Mouse (Mus musculus): ENCODE results near the gene Gtf3c1.
A peak's percentile ranks its signal among the peaks of the same experiment; 100 is the strongest.
"Not testable (repeated sequence)": the region's sequence is repeated elsewhere in the genome, so short reads cannot be mapped to it uniquely, and the experiment has no call there.

The Gtf3c1 gene

GRCm38 (mm10) chr7:125707593-125708022 is at the start of gene Gtf3c1, which contains the start of gene D430042O09Rik:
Gene Gtf3c1 (minus strand): TSS chr7:125707780.
Gene D430042O09Rik (plus strand): TSS chr7:125707888.
- DNase-seq, result peak; percentile 100

GRCm38 (mm10) chr7:125756806-125757205 is 49.2 kb upstream of the Gtf3c1 start:
- no peak for DNase-seq

- no peak for DNase-seq
These were observed 45.7 kb upstream of the Gtf3c1 start for GRCm38 (mm10) chr7:125753326-125753715.

GRCm38 (mm10) chr7:125752699-125753325 is 45.2 kb upstream of the Gtf3c1 start:
- DNase-seq, result no peak

- no peak for DNase-seq
These were observed 40.6 kb upstream of the Gtf3c1 start for GRCm38 (mm10) chr7:125748186-125748585.

- peak; percentile 7 for DNase-seq
These were observed 39.7 kb upstream of the Gtf3c1 start for GRCm38 (mm10) chr7:125747316-125747690.

- DNase-seq, result no peak
These were observed 39.2 kb upstream of the Gtf3c1 start for GRCm38 (mm10) chr7:125746621-125747315.

GRCm38 (mm10) chr7:125744774-125745173 is 37.2 kb upstream of the Gtf3c1 start:
- no peak for DNase-seq

- no peak for DNase-seq
These were observed 33.7 kb upstream of the Gtf3c1 start for GRCm38 (mm10) chr7:125741271-125741703.

GRCm38 (mm10) chr7:125740521-125740920 is 32.9 kb upstream of the Gtf3c1 start:
- DNase-seq, result no peak

- no peak for DNase-seq
These were observed 28.9 kb upstream of the Gtf3c1 start for GRCm38 (mm10) chr7:125736366-125737015.

- no peak for DNase-seq
These were observed 26.2 kb upstream of the Gtf3c1 start for GRCm38 (mm10) chr7:125733791-125734190.

- DNase-seq, result no peak
These were observed 24.1 kb upstream of the Gtf3c1 start for GRCm38 (mm10) chr7:125731679-125732078.

GRCm38 (mm10) chr7:125723189-125723972 is 15.8 kb upstream of the Gtf3c1 start:
- DNase-seq, result no peak

GRCm38 (mm10) chr7:125722127-125722526 is 14.5 kb upstream of the Gtf3c1 start:
- DNase-seq, result peak; percentile 10

GRCm38 (mm10) chr7:125721033-125721432 is 13.5 kb upstream of the Gtf3c1 start:
- no peak for DNase-seq

GRCm38 (mm10) chr7:125720370-125720769 is 12.8 kb upstream of the Gtf3c1 start:
- DNase-seq, result no peak

- no peak for DNase-seq
These were observed 10.0 kb upstream of the Gtf3c1 start for GRCm38 (mm10) chr7:125717612-125718011.

- no peak for DNase-seq
These were observed 9.1 kb upstream of the Gtf3c1 start for GRCm38 (mm10) chr7:125716724-125717123.

- DNase-seq, result no peak
These were observed 7.2 kb upstream of the Gtf3c1 start for GRCm38 (mm10) chr7:125714803-125715202.

GRCm38 (mm10) chr7:125713542-125714055 is 6.0 kb upstream of the Gtf3c1 start:
- DNase-seq, result not testable (repeated sequence)

- DNase-seq, result no peak
These were observed 520 bp upstream of the Gtf3c1 start for GRCm38 (mm10) chr7:125708100-125708499.

- peak; percentile 70 for DNase-seq
These were observed 394 bp downstream of the Gtf3c1 start for GRCm38 (mm10) chr7:125707186-125707585.
